Mouse (Mus musculus) liver, embryonic 15.5 days (tissue): Measurements from ENCODE around the gene Mrps25. TPM values are rescaled to one million over a fixed set of nuclear protein-coding genes. Genes with fewer than 3 reads are reported as not detected.

Experiments used
- ATAC-seq: fragments of 200-750 bp; cut with Nextera tagmentation; 2 replicates; pipeline ENCODE4 v1.8.0; 2017; ENCODE audit warnings: moderate number of reproducible peaks, mild to moderate bottlenecking, moderate library complexity; ENCODE audit not compliant: insufficient read depth
- H3K27ac ChIP-seq: fragments of 300-500 bp; sonication (generic); replicated peaks from 2 replicates; pipeline ENCODE4 v1.5.1; 2015; ENCODE audit warnings: mild to moderate bottlenecking, inconsistent platforms
- H3K27me3 ChIP-seq: fragments of 300-500 bp; sonication (generic); 2 replicates; pipeline ENCODE4 v1.6.1; 2015; ENCODE audit warnings: mild to moderate bottlenecking, inconsistent platforms
- H3K36me3 ChIP-seq: fragments of 300-500 bp; sonication (generic); replicated peaks from 2 replicates; pipeline ENCODE4 v1.6.1; 2015; ENCODE audit warnings: moderate library complexity, mild to moderate bottlenecking, inconsistent platforms
- H3K4me1 ChIP-seq: fragments of 300-500 bp; sonication (generic); replicated peaks from 2 replicates; pipeline ENCODE4 v1.6.1; 2015; ENCODE audit warnings: inconsistent platforms
- H3K4me2 ChIP-seq: fragments of 300-500 bp; sonication (generic); 2 replicates; pipeline ENCODE4 v1.6.1; 2015; ENCODE audit warnings: moderate library complexity, mild to moderate bottlenecking, inconsistent platforms
- H3K4me3 ChIP-seq: fragments of 300-500 bp; sonication (generic); replicated peaks from 2 replicates; pipeline ENCODE4 v1.5.1; 2015; ENCODE audit warnings: mild to moderate bottlenecking, inconsistent platforms
- H3K9ac ChIP-seq: fragments of 300-500 bp; sonication (generic); 2 replicates; pipeline ENCODE4 v1.6.1; 2015; ENCODE audit warnings: moderate library complexity, mild to moderate bottlenecking, inconsistent platforms
- H3K9me3 ChIP-seq: fragments of 300-500 bp; sonication (generic); replicated peaks from 2 replicates; pipeline ENCODE4 v1.6.1; 2016; ENCODE audit warnings: inconsistent platforms
- WGBS: fragments of 180-500 bp; shearing (Covaris S2); methylation state at CpG from one replicate; pipeline ENCODE4 v1.1.7; 2015; ENCODE audit warnings: mixed read lengths; ENCODE audit not compliant: insufficient replicate concordance; 5-methylcytosine and 5-hydroxymethylcytosine counted together
- polyA plus RNA-seq: library from polyadenylated mRNA; unstranded; fragments of >200 nt; fragmentation: Nextera tagmentation; extraction: Ambion mirVana; gene quantifications from 2 replicates; pipeline ENCODE4 v1.2.1, GENCODE M21; 2015

Mrps25 gene
- 34.1 and 42.4 TPM in 2 replicates for polyA plus RNA-seq

- Histone ChIP-seq H3K4me3 (peak within 1 kb of the TSS; percentile 80), H3K27me3 (no peaks in the 10 kb centered on the region), H3K36me3 (peaks cover 28% of the 10 kb centered on the region), H3K4me2 (peak within 1 kb of the TSS; percentile 82), H3K9me3 (no peaks in the 10 kb centered on the region), H3K4me1 (peaks cover 25% of the 10 kb centered on the region), H3K9ac (peak within 1 kb of the TSS; percentile 83), H3K27ac (peak within 1 kb of the TSS; percentile 62)
- under 1% methylated on average over 42 of the region's 42 CpGs for WGBS
- peak; percentile 88 for ATAC-seq
Measured at GRCm38 (mm10) chr6:92183621-92184131, at the start of gene Mrps25. Mrps25 (minus strand) TSS chr6:92184033.

DNA sequence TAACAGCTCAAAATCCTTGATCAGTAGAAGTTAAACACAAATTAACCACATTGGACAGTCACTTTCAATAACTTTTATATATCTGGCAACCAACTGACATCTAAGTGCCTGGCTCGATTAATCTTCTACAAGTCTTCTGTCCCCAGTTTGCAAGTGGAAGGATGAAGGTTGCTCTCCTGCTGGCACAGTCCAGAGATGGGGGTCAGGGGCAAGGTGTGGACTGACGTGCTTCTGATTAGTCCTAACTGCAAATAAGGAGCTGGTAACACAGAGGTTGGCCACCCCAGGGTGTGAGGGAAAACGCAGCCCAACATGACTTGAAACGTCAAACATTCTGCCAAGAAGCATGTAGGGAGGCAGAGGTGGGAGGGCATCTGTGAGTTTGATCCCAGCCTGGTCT, 47.9 kb upstream of the Mrps25 start:
- no peak overlapping the region for H3K27ac ChIP-seq
- no peak for ATAC-seq
- H3K4me2 ChIP-seq: no peak overlapping the region
- no peaks in the 10 kb centered on the region for H3K27me3 ChIP-seq
- H3K9ac ChIP-seq: no peak overlapping the region
- WGBS: 50% methylated on average over 4 of the region's 4 CpGs
- H3K4me1 ChIP-seq: no peaks in the 10 kb centered on the region
- H3K36me3 ChIP-seq: no peaks in the 10 kb centered on the region
- H3K4me3 ChIP-seq: no peak overlapping the region
- H3K9me3 ChIP-seq: no peaks in the 10 kb centered on the region

GRCm38 (mm10) chr6:92231356-92231755, 47.5 kb upstream of the Mrps25 start:
- no peak overlapping the region for H3K9ac ChIP-seq
- H3K36me3 ChIP-seq: no peaks in the 10 kb centered on the region
- H3K27ac ChIP-seq: no peak overlapping the region
- no peaks in the 10 kb centered on the region for H3K4me1 ChIP-seq
- no peaks in the 10 kb centered on the region for H3K9me3 ChIP-seq
- no peaks in the 10 kb centered on the region for H3K27me3 ChIP-seq
- no peak for ATAC-seq
- 41% methylated on average over 1 of the region's 1 CpGs for WGBS
- no peak overlapping the region for H3K4me2 ChIP-seq
- H3K4me3 ChIP-seq: no peak overlapping the region

- H3K27me3 ChIP-seq: no peaks in the 10 kb centered on the region
- no peak overlapping the region for H3K27ac ChIP-seq
- no peaks in the 10 kb centered on the region for H3K4me1 ChIP-seq
- H3K9ac ChIP-seq: no peak overlapping the region
- no peaks in the 10 kb centered on the region for H3K9me3 ChIP-seq
- no peak overlapping the region for H3K4me3 ChIP-seq
- WGBS: 55% methylated on average over 2 of the region's 2 CpGs
- no peak for ATAC-seq
- no peaks in the 10 kb centered on the region for H3K36me3 ChIP-seq
- H3K4me2 ChIP-seq: no peak overlapping the region
Measured at GRCm38 (mm10) chr6:92229586-92229985, 45.8 kb upstream of the Mrps25 start.

GRCm38 (mm10) chr6:92229103-92229502, 45.3 kb upstream of the Mrps25 start:
- Histone ChIP-seq H3K4me3 (no peak overlapping the region), H3K27me3 (no peaks in the 10 kb centered on the region), H3K9ac (no peak overlapping the region), H3K4me1 (no peaks in the 10 kb centered on the region), H3K36me3 (no peaks in the 10 kb centered on the region), H3K9me3 (no peaks in the 10 kb centered on the region), H3K4me2 (no peak overlapping the region), H3K27ac (no peak overlapping the region)
- no peak for ATAC-seq

GRCm38 (mm10) chr6:92224981-92225380, 41.1 kb upstream of the Mrps25 start:
- WGBS: 62% methylated on average over 1 of the region's 1 CpGs
- ATAC-seq: no peak
- no peaks in the 10 kb centered on the region for H3K27me3 ChIP-seq
- no peak overlapping the region for H3K4me2 ChIP-seq
- no peaks in the 10 kb centered on the region for H3K9me3 ChIP-seq
- H3K36me3 ChIP-seq: no peaks in the 10 kb centered on the region
- no peak overlapping the region for H3K27ac ChIP-seq
- no peak overlapping the region for H3K4me3 ChIP-seq
- no peak overlapping the region for H3K9ac ChIP-seq
- H3K4me1 ChIP-seq: no peaks in the 10 kb centered on the region; the same call in 1 of the 2 replicates

DNA sequence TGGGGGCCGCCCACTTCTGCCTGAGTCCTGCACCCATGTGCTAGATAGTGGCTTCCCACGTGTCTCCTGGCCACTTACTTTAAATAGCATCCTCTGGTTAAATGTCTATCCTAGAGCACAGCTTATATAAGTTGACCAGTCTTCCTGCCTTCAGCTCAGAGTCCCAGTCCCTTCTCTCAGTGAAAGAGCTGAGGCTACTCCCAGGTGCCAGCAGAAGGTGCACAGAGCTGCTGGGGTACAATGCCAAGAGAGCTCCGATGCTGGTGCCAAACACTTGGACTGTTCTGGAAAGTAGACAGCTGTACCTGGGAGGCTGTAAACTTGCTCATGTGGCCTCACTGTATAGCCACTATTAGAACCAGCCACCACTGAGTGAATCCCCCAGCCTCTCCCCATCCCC, 38.2 kb upstream of the Mrps25 start:
- H3K9ac ChIP-seq: no peak overlapping the region
- H3K4me3 ChIP-seq: no peak overlapping the region
- ATAC-seq: 0 out of 2 replicates have a peak, but pooled peaks have one; percentile 10
- H3K4me2 ChIP-seq: no peak overlapping the region
- WGBS: 61% methylated on average over 3 of the region's 3 CpGs
- no peaks in the 10 kb centered on the region for H3K36me3 ChIP-seq
- no peak overlapping the region for H3K27ac ChIP-seq
- no peaks in the 10 kb centered on the region; the same call in 1 of the 2 replicates for H3K4me1 ChIP-seq
- H3K9me3 ChIP-seq: no peaks in the 10 kb centered on the region
- no peaks in the 10 kb centered on the region for H3K27me3 ChIP-seq

GRCm38 (mm10) chr6:92221604-92222003, 37.8 kb upstream of the Mrps25 start:
- no peak overlapping the region for H3K4me3 ChIP-seq
- no peaks in the 10 kb centered on the region for H3K9me3 ChIP-seq
- H3K27me3 ChIP-seq: no peaks in the 10 kb centered on the region
- no peak overlapping the region for H3K27ac ChIP-seq
- H3K4me1 ChIP-seq: no peaks in the 10 kb centered on the region; the same call in 1 of the 2 replicates
- H3K36me3 ChIP-seq: no peaks in the 10 kb centered on the region
- no peak overlapping the region for H3K4me2 ChIP-seq
- H3K9ac ChIP-seq: no peak overlapping the region
- WGBS: 57% methylated on average over 6 of the region's 6 CpGs
- peak; percentile 56 for ATAC-seq

DNA sequence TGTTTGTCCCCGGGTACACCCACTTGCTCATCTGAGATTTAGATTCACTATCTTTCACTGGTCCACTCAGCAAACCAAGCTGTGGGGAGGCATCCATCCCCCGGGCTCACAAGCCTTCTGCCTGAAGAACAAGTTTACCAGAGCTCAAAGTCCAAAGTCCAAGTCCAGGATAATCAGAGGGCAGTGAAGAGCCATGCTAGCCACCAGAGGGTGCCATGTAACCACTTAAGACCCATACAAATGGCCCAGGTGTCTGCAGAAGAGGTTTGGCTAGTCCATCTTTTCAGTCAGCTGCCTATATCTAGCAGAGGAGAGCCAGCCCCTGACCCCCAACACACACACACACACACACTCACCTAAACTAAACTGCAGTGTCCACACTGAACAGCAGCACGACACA, 35.6 kb upstream of the Mrps25 start:
- Histone ChIP-seq H3K36me3 (no peaks in the 10 kb centered on the region), H3K4me1 (peaks cover 6% of the 10 kb centered on the region), H3K4me3 (no peak overlapping the region), H3K4me2 (no peak overlapping the region), H3K9ac (no peak overlapping the region), H3K9me3 (no peaks in the 10 kb centered on the region), H3K27me3 (no peaks in the 10 kb centered on the region), H3K27ac (no peak overlapping the region)
- 33% methylated on average over 3 of the region's 3 CpGs for WGBS
- ATAC-seq: no peak

- peaks cover 15% of the 10 kb centered on the region for H3K36me3 ChIP-seq
- peaks cover 23% of the 10 kb centered on the region for H3K4me1 ChIP-seq
- H3K9ac ChIP-seq: peak within 1 kb of the TSS; percentile 84
- 10% methylated on average over 35 of the region's 35 CpGs for WGBS
- no peaks in the 10 kb centered on the region for H3K27me3 ChIP-seq
- peak within 1 kb of the TSS; percentile 86 for H3K27ac ChIP-seq
- no peaks in the 10 kb centered on the region for H3K9me3 ChIP-seq
- H3K4me2 ChIP-seq: peak within 1 kb of the TSS; percentile 93
- peak within 1 kb of the TSS; percentile 92 for H3K4me3 ChIP-seq
- peak; percentile 95 for ATAC-seq
Measured at GRCm38 (mm10) chr6:92214773-92215449, 31.1 kb upstream of the Mrps25 start, which contains the start of gene Rbsn. Rbsn (minus strand) TSS chr6:92214925.

DNA sequence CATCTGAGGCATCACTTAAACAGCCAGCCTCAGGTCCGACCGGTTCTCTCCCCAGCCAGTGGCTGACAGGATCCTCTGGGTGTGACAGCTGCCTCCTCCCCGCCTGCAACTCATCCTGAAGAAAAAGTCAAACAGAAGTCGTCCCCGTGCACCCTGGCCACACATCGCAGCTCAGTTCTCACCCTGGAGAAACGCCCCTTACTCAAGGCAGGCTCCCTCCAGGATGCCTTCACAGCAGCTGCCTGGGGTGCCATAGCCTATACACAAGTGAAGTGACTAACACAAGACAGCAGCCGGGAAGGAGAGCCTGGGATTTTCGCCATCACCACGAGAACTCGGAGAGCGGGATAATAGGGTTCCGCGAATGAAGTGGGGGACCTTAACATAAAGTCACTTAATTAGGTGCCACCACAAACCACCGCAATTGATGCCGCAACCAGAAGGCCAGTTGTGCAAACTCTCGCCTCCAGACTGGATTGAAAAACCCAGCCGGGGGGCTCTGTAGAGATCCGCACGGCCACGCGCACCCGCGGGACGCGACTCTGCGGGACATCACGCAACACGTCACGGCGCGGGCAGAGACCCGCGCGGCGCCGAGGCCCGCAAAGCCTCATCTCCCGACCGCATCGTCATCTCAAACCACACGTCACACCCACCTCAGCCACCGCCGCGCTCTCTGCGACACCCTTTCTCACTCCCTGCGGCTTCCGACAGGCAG, 30.4 kb upstream of the Mrps25 start:
- H3K27ac ChIP-seq: peak overlapping the region; percentile 86
- H3K4me2 ChIP-seq: peak overlapping the region; percentile 93
- peaks cover 23% of the 10 kb centered on the region for H3K4me1 ChIP-seq
- peak overlapping the region; percentile 84 for H3K9ac ChIP-seq
- peak; percentile 71 for ATAC-seq
- under 1% methylated on average over 48 of the region's 48 CpGs for WGBS
- no peaks in the 10 kb centered on the region for H3K9me3 ChIP-seq
- peaks cover 22% of the 10 kb centered on the region for H3K36me3 ChIP-seq
- no peaks in the 10 kb centered on the region for H3K27me3 ChIP-seq
- peak overlapping the region; percentile 92 for H3K4me3 ChIP-seq
